Mouse (Mus musculus): ENCODE measurements around the gene Sema6b. TPM values are rescaled to one million over a fixed set of nuclear protein-coding genes. Genes with fewer than 3 reads are reported as not detected.

Sema6b gene
- polyA plus RNA-seq, 1 experiment: 1.4 TPM

DNA sequence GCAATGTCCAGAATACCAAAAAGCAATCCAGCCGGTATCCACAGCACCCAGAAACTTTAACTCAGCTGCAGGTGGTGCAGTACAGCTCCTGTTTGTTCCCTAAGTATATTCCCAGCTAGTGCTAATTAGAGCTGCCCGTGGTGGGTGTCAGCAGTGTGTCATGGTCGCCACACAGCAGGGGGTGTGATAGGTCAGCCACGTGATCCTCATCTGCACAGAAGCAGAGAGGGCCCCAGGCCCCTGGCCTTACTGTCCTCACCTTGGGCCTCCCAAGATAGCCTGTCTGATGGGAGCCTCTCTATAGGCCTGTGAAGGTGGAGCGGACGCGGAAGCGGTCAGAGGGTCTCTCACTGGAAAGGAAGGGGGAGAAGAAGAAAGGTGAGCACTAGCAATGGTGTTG, 42.0 kb downstream of the Sema6b start:
- Histone ChIP-seq H3K4me2 (ENCODE audit: low read depth) (no peak overlapping the region), H3K36me3 (ENCODE audit: control insufficient read depth, insufficient read depth) (peaks cover 3% of the 10 kb centered on the region), H3ac (ENCODE audit: control insufficient read depth, insufficient read length) (no peak overlapping the region), H3K4me3 (no peak overlapping the region), H3K27me3 (ENCODE audit: control insufficient read depth, insufficient read depth, insufficient read length) (no peaks in the 10 kb centered on the region), H3K79me2 (ENCODE audit: control insufficient read depth, insufficient read depth) (no peaks in the 10 kb centered on the region)
- TF ChIP-seq TCF12 (IDR thresholded peaks at IDR 0.05; ENCODE audit: insufficient read depth, poor library complexity, severe bottlenecking) (no peak), SRF (IDR thresholded peaks at IDR 0.05; ENCODE audit: control insufficient read depth, insufficient read length, low read depth) (no peak), USF1 (IDR thresholded peaks at IDR 0.05; ENCODE audit: low read depth) (no peak), E2F4 (IDR thresholded peaks at IDR 0.05; ENCODE audit: insufficient read depth) (no peak), MYOG (IDR thresholded peaks at IDR 0.05; ENCODE audit: control insufficient read depth in 1 of 3, insufficient read depth in 1 of 3, insufficient read length in 2 of 3, low read depth in 2 of 3) (no peak), MYOD1 (IDR thresholded peaks at IDR 0.05; ENCODE audit: control insufficient read depth in 1 of 3, insufficient read length in 2 of 3, low read depth in 2 of 3) (no peak), POLR2AphosphoS2 (IDR thresholded peaks at IDR 0.05; ENCODE audit: insufficient read length, low read depth) (no peak), CEBPB (IDR thresholded peaks at IDR 0.05; ENCODE audit: insufficient read depth, poor library complexity, severe bottlenecking) (no peak), TCF3 (IDR thresholded peaks at IDR 0.05; ENCODE audit: insufficient read length, low read depth) (no peak), MAX (IDR thresholded peaks at IDR 0.05; ENCODE audit: low read depth) (no peak), POLR2A (IDR thresholded peaks at IDR 0.05; ENCODE audit: insufficient read length, low read depth) (no peak), REST (IDR thresholded peaks at IDR 0.05; ENCODE audit: insufficient read depth, insufficient read length) (no peak)

DNA sequence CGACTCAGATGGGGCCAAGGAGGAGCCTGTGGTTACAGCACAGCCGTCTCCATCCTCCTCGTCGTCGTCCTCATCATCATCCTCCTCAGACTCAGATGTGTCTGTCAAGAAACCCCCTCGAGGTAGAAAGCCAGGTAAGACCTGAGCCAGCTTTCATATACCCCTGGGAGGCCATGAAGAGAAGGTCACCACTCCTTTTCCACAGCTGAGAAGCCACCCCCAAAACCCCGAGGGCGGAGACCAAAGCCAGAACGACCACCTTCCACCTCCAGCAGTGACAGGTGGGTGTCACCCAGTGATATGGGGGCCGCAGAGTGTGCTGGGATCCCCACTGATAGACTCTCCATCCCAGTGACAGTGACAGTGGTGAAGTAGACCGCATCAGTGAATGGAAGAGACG, 43.3 kb downstream of the Sema6b start:
- Histone ChIP-seq H3K4me3 (no peak overlapping the region), H3K27me3 (ENCODE audit: control insufficient read depth, insufficient read depth, insufficient read length) (no peaks in the 10 kb centered on the region), H3K36me3 (ENCODE audit: control insufficient read depth, insufficient read depth) (no peaks in the 10 kb centered on the region), H3ac (ENCODE audit: control insufficient read depth, insufficient read length) (no peak overlapping the region), H3K79me2 (ENCODE audit: control insufficient read depth, insufficient read depth) (no peaks in the 10 kb centered on the region), H3K4me2 (ENCODE audit: low read depth) (no peak overlapping the region)
- TF ChIP-seq REST (IDR thresholded peaks at IDR 0.05; ENCODE audit: insufficient read depth, insufficient read length): no peak
- no peak for TF ChIP-seq TCF3 (IDR thresholded peaks at IDR 0.05; ENCODE audit: insufficient read length, low read depth)
- no peak for TF ChIP-seq CEBPB (IDR thresholded peaks at IDR 0.05; ENCODE audit: insufficient read depth, poor library complexity, severe bottlenecking)
- TF ChIP-seq POLR2AphosphoS2 (IDR thresholded peaks at IDR 0.05; ENCODE audit: insufficient read length, low read depth): no peak
- no peak for TF ChIP-seq MYOD1 (IDR thresholded peaks at IDR 0.05; ENCODE audit: control insufficient read depth in 1 of 3, insufficient read length in 2 of 3, low read depth in 2 of 3)

DNA sequence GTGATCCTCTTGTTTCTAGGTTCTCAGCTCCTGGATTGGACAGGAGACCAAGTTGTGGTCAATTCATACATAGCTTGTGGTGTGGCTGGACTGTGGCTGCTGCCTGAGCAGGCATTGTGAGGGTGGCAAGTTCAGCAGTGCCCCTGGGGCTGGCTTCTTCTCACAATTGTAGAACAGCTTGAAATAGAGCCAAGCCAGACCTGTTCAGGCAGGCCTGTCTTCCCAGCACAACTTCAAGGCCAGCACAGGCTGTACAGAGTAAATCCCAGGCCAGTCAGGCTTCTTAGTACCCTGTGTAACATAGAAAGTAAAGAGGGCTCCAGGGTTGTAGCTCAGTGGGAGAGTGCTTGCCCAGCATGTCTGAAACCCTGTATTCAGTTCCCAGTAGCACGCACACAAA, 47.3 kb downstream of the Sema6b start:
- H3K36me3 ChIP-seq (ENCODE audit: control insufficient read depth, insufficient read depth): peaks cover 8% of the 10 kb centered on the region
- no peak overlapping the region for H3K4me2 ChIP-seq (ENCODE audit: low read depth)
- no peak for TF ChIP-seq SRF (IDR thresholded peaks at IDR 0.05; ENCODE audit: control insufficient read depth, insufficient read length, low read depth)

DNA sequence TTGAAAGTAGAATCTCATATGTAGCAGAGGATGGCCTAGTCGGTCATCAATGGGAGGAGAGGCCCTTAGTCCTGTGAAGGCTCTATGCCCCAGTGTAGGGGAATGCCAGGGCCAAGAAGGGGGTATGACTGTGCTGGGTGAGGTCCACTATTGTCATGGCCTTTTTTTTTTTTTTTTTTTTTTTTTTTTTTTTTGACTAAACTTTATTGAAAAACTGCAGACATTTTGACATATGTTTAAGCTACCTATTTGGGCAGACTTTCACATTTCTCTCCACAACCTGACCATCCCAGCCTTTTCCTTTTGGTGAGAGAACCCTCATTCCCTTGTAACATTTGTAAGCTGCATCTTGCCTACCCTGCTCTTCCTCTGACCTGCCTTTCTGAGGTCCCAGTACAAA, 47.8 kb downstream of the Sema6b start:
- H3K36me3 ChIP-seq (ENCODE audit: control insufficient read depth, insufficient read depth): peaks cover 8% of the 10 kb centered on the region
- H3K79me2 ChIP-seq (ENCODE audit: control insufficient read depth, insufficient read depth): no peaks in the 10 kb centered on the region
- no peak overlapping the region for H3K4me3 ChIP-seq
- H3K27me3 ChIP-seq (ENCODE audit: control insufficient read depth, insufficient read depth, insufficient read length): no peaks in the 10 kb centered on the region
- TF ChIP-seq E2F4 (IDR thresholded peaks at IDR 0.05; ENCODE audit: insufficient read depth) (no peak), REST (IDR thresholded peaks at IDR 0.05; ENCODE audit: insufficient read depth, insufficient read length) (no peak), SRF (IDR thresholded peaks at IDR 0.05; ENCODE audit: control insufficient read depth, insufficient read length, low read depth) (no peak), MAX (IDR thresholded peaks at IDR 0.05; ENCODE audit: low read depth) (no peak), USF1 (IDR thresholded peaks at IDR 0.05; ENCODE audit: low read depth) (no peak), MYOG (IDR thresholded peaks at IDR 0.05; ENCODE audit: control insufficient read depth in 1 of 3, insufficient read depth in 1 of 3, insufficient read length in 2 of 3, low read depth in 2 of 3) (no peak), POLR2A (IDR thresholded peaks at IDR 0.05; ENCODE audit: insufficient read length, low read depth) (no peak), CEBPB (IDR thresholded peaks at IDR 0.05; ENCODE audit: insufficient read depth, poor library complexity, severe bottlenecking) (no peak), POLR2AphosphoS2 (IDR thresholded peaks at IDR 0.05; ENCODE audit: insufficient read length, low read depth) (no peak), TCF3 (IDR thresholded peaks at IDR 0.05; ENCODE audit: insufficient read length, low read depth) (no peak), TCF12 (IDR thresholded peaks at IDR 0.05; ENCODE audit: insufficient read depth, poor library complexity, severe bottlenecking) (no peak), MYOD1 (IDR thresholded peaks at IDR 0.05; ENCODE audit: control insufficient read depth in 1 of 3, insufficient read length in 2 of 3, low read depth in 2 of 3) (no peak)
- no peak overlapping the region for H3ac ChIP-seq (ENCODE audit: control insufficient read depth, insufficient read length)
- no peak overlapping the region for H3K4me2 ChIP-seq (ENCODE audit: low read depth)

More for the DNA sequence above, 47.3 kb downstream of the Sema6b start:
- Histone ChIP-seq H3ac (ENCODE audit: control insufficient read depth, insufficient read length) (no peak overlapping the region), H3K4me3 (no peak overlapping the region), H3K27me3 (ENCODE audit: control insufficient read depth, insufficient read depth, insufficient read length) (no peaks in the 10 kb centered on the region), H3K79me2 (ENCODE audit: control insufficient read depth, insufficient read depth) (no peaks in the 10 kb centered on the region)

DNA sequence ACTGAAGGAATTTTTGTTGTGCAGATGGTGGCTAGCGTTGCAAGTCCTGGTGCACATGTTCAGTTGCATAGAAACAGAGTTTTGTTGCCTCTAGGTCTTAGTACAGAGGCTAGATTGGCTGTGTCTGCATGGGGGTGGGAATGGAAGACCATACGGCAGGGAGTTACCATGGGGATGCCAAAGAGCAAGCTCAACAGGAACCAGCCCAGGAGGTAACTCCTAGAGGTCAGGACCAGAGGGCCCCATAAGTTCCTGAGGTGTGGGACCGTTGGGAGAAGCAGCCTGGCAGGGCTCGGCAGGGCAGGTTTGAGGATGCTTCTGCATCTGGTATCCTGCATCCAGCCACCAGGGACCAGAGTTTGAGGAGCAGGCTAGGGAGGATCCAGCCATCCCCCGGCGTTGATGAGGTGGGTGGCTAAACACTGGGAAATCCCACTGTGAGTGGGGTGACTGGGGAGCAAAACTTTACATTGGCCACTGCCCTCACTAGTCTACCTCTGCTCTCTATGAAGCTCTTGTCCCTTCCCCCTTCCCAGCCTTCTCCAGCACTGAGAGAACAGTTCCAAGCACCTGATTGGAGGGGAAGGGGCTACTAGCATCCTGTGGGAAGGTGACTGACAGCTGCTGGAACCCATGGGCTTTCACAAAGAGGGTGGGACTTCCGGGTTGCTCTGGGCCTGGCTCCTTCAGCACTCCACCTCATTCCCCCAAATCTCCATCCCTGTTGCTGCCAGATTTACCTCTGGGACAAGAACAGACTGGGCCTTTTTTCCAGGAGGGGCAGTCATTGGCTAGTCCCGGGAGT, 59.2 kb downstream of the Sema6b start:
- Histone ChIP-seq H3K36me3 (ENCODE audit: control insufficient read depth, insufficient read depth) (peaks cover 3% of the 10 kb centered on the region), H3ac (ENCODE audit: control insufficient read depth, insufficient read length) (peak overlapping the region; percentile 53), H3K79me2 (ENCODE audit: control insufficient read depth, insufficient read depth) (peaks cover 42% of the 10 kb centered on the region), H3K27me3 (ENCODE audit: control insufficient read depth, insufficient read depth, insufficient read length) (no peaks in the 10 kb centered on the region), H3K4me3 (peak overlapping the region; percentile 68), H3K4me2 (ENCODE audit: low read depth) (peak overlapping the region; percentile 84)
- TF ChIP-seq REST (IDR thresholded peaks at IDR 0.05; ENCODE audit: insufficient read depth, insufficient read length) (no peak), SRF (IDR thresholded peaks at IDR 0.05; ENCODE audit: control insufficient read depth, insufficient read length, low read depth) (no peak), CEBPB (IDR thresholded peaks at IDR 0.05; ENCODE audit: insufficient read depth, poor library complexity, severe bottlenecking) (no peak), MYOG (IDR thresholded peaks at IDR 0.05; ENCODE audit: control insufficient read depth in 1 of 3, insufficient read depth in 1 of 3, insufficient read length in 2 of 3, low read depth in 2 of 3) (no peak), POLR2AphosphoS2 (IDR thresholded peaks at IDR 0.05; ENCODE audit: insufficient read length, low read depth) (no peak), USF1 (IDR thresholded peaks at IDR 0.05; ENCODE audit: low read depth) (no peak), POLR2A (IDR thresholded peaks at IDR 0.05; ENCODE audit: insufficient read length, low read depth) (no peak)

All from myocyte (in vitro differentiated cells).